Mouse (Mus musculus): ENCODE data around the gene Col11a2.

DNA sequence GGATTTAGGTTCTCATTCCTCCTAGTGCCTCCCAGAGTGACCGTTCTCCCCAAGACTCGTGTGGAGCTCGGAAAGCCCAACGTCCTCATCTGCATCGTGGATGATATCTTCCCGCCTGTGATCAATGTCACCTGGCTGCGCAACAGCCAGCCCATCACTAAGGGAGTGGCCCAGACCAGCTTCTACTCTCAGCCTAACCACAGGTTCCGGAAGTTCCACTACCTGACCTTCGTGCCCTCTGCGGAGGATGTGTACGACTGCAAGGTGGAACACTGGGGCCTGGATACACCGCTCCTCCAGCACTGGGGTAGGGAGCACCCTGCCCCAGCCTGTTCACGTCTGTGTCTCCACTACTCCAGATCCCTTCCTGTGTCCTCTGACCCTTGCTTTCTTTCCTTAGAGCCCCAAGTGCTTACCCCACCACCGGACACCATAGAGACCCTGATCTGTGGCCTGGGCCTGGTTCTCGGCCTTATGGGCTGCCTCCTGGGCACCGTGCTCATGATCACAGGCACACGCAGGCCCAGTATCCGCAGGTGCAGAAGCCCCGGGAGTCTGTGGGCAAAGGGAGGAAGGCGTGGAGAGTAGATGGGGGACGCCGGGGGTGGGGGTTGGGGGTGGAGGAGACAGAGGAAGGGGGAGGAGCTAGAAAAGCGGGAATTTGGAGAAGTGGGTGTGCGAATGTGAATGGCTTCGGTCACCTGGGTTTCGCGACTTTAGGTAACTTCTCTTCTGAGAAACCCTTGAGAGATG is 55.2 kb downstream of the Col11a2 start:
- no peak for TF ChIP-seq CTCF (IDR thresholded peaks at IDR 0.05; ENCODE audit: control insufficient read depth, insufficient read depth, low read length)
- TF ChIP-seq POLR2A (IDR thresholded peaks at IDR 0.05; ENCODE audit: borderline replicate concordance, control insufficient read depth, low read depth, low read length): no peak

Data from bone marrow, adult 2 months (tissue).